Mouse (Mus musculus) liver, embryonic 13.5 days (tissue): Measurements from ENCODE around the gene Lmod3. TPM values are rescaled to one million over a fixed set of nuclear protein-coding genes. Genes with fewer than 3 reads are reported as not detected.
A peak's percentile ranks its signal among the peaks of the same experiment; 100 is the strongest.

ENCODE experiments used
- ATAC-seq: fragments of 200-750 bp; cut with Nextera tagmentation; 2 replicates; pipeline ENCODE4 v1.8.0; 2017; ENCODE audit warnings: low read depth, mild to moderate bottlenecking, moderate number of reproducible peaks, moderate library complexity
- DNase-seq: peaks from one replicate; pipeline ENCODE4 v3.0.0; 2022
- H3K27ac ChIP-seq: fragments of 300-500 bp; sonication (generic); 2 replicates; pipeline ENCODE4 v1.5.1; 2015; ENCODE audit warnings: moderate library complexity, mild to moderate bottlenecking, inconsistent platforms
- H3K27me3 ChIP-seq: fragments of 300-500 bp; sonication (generic); 2 replicates; pipeline ENCODE4 v1.6.1; 2015; ENCODE audit warnings: mild to moderate bottlenecking, inconsistent platforms
- H3K36me3 ChIP-seq: fragments of 300-500 bp; sonication (generic); 2 replicates; pipeline ENCODE4 v1.6.1; 2015; ENCODE audit warnings: mild to moderate bottlenecking, inconsistent platforms
- H3K4me1 ChIP-seq: fragments of 300-500 bp; sonication (generic); replicated peaks from 2 replicates; pipeline ENCODE4 v1.6.1; 2015; ENCODE audit warnings: inconsistent platforms
- H3K4me2 ChIP-seq: fragments of 300-500 bp; sonication (generic); 2 replicates; pipeline ENCODE4 v1.6.1; 2015; ENCODE audit warnings: inconsistent platforms, mild to moderate bottlenecking, moderate library complexity
- H3K4me3 ChIP-seq: fragments of 300-500 bp; sonication (generic); replicated peaks from 2 replicates; pipeline ENCODE4 v1.5.1; 2015; ENCODE audit warnings: mild to moderate bottlenecking, inconsistent platforms
- H3K9ac ChIP-seq: fragments of 300-500 bp; sonication (generic); 2 replicates; pipeline ENCODE4 v1.6.1; 2015; ENCODE audit warnings: mild to moderate bottlenecking, inconsistent platforms
- H3K9me3 ChIP-seq: fragments of 300-500 bp; sonication (generic); replicated peaks from 2 replicates; pipeline ENCODE4 v1.6.1; 2016; ENCODE audit warnings: inconsistent platforms
- WGBS: fragments of 180-500 bp; shearing (Covaris S2); methylation state at CpG from one replicate; pipeline ENCODE4 v1.1.7; 2015; ENCODE audit not compliant: insufficient replicate concordance; 5-methylcytosine and 5-hydroxymethylcytosine counted together
- polyA plus RNA-seq: library from polyadenylated mRNA; unstranded; fragments of >200 nt; fragmentation: Nextera tagmentation; extraction: Ambion mirVana; gene quantifications from 2 replicates; pipeline ENCODE4 v1.2.1, GENCODE M21; 2015

Gene Lmod3
- 0.14 and 0.22 TPM in 2 replicates for polyA plus RNA-seq

DNA sequence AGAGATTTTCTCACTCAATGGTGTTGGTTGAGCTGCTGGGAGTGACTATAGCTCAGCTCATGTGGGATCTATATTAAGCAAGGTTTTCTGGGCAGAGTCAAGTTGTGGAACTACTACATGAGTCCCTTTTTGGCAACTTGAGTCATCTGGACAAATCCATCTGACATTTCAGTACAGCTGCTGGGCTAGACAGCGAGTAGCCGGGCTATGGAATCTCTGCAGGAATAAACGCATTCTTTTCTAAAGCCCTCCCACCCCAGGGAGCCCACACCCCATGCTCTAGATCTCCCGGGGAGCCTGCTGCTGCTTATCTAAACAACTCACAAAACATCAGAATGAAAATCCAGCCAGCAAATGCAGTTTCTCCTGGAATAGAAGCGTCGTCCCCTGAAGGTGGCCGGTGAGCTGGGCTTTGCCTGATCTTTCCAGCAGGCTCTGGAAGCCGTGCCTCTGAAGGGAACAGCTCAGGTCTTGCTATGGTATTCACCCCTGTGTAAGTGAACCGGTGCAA, at the start of gene Lmod3:
Gene Lmod3, minus strand, starts transcription at position 49 of the 511 bp plus-strand sequence.
- Histone ChIP-seq H3K36me3 (no peaks in the 10 kb centered on the region), H3K4me1 (peaks cover 9% of the 10 kb centered on the region), H3K27me3 (no peaks in the 10 kb centered on the region), H3K27ac (no peak within 1 kb of the TSS), H3K4me3 (no peak within 1 kb of the TSS), H3K9ac (no peak within 1 kb of the TSS), H3K9me3 (no peaks in the 10 kb centered on the region), H3K4me2 (no peak within 1 kb of the TSS)
- no peak for ATAC-seq
- 34% methylated on average over 9 of the region's 9 CpGs for WGBS
- no peak for DNase-seq

- ATAC-seq (no peak), DNase-seq (no peak)
- Histone ChIP-seq H3K4me1 (no peaks in the 10 kb centered on the region), H3K9ac (no peak overlapping the region), H3K4me3 (no peak overlapping the region), H3K27ac (no peak overlapping the region), H3K4me2 (no peak overlapping the region), H3K36me3 (peaks cover 24% of the 10 kb centered on the region), H3K27me3 (no peaks in the 10 kb centered on the region), H3K9me3 (no peaks in the 10 kb centered on the region)
- 75% methylated on average over 7 of the region's 7 CpGs for WGBS
Measured at GRCm38 (mm10) chr6:97302303-97302702, 49.7 kb upstream of the Lmod3 start.

GRCm38 (mm10) chr6:97300659-97301058, 48.1 kb upstream of the Lmod3 start:
- no peaks in the 10 kb centered on the region for H3K9me3 ChIP-seq
- no peak overlapping the region for H3K4me3 ChIP-seq
- H3K9ac ChIP-seq, result no peak overlapping the region
- no peaks in the 10 kb centered on the region for H3K27me3 ChIP-seq
- DNase-seq (no peak), ATAC-seq (no peak)
- no peak overlapping the region for H3K4me2 ChIP-seq
- H3K27ac ChIP-seq, result no peak overlapping the region
- peaks cover 25% of the 10 kb centered on the region for H3K36me3 ChIP-seq
- 39% methylated on average over 6 of the region's 6 CpGs for WGBS
- no peaks in the 10 kb centered on the region for H3K4me1 ChIP-seq

DNA sequence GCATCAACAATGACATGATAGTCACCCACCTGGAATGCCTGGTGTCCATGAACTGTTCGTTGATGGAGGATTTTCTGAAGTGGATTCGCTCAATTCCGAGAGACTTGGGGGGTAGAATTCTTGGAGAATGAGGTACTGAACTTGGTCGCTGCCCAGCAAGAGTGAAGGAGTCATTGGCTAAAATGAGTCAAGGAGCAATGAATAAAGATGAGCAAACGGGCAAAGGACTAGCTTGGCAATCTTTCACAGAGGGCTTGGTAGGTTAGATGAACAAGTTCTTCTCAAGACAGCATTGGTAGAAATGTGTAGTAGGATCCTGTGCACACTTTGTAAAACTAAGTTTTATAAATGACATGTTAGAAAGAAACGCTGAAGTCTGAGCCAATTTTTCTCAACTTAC, 47.6 kb upstream of the Lmod3 start:
- Histone ChIP-seq H3K27ac (no peak overlapping the region), H3K9me3 (no peaks in the 10 kb centered on the region), H3K27me3 (no peaks in the 10 kb centered on the region), H3K9ac (no peak overlapping the region), H3K36me3 (peaks cover 30% of the 10 kb centered on the region), H3K4me2 (no peak overlapping the region), H3K4me3 (no peak overlapping the region), H3K4me1 (no peaks in the 10 kb centered on the region)
- DNase-seq (no peak), ATAC-seq (no peak)
- WGBS, result 70% methylated on average over 6 of the region's 6 CpGs

GRCm38 (mm10) chr6:97297151-97297550, 44.6 kb upstream of the Lmod3 start:
- H3K36me3 ChIP-seq, result peaks cover 20% of the 10 kb centered on the region
- DNase-seq (no peak), ATAC-seq (no peak)
- H3K9me3 ChIP-seq, result no peaks in the 10 kb centered on the region
- no peak overlapping the region for H3K4me3 ChIP-seq
- no peak overlapping the region for H3K27ac ChIP-seq
- no peak overlapping the region for H3K4me2 ChIP-seq
- H3K9ac ChIP-seq, result no peak overlapping the region
- H3K4me1 ChIP-seq, result no peaks in the 10 kb centered on the region; the same call in 1 of the 2 replicates
- WGBS, result 63% methylated on average over 3 of the region's 3 CpGs
- H3K27me3 ChIP-seq, result no peaks in the 10 kb centered on the region

- H3K9me3 ChIP-seq, result no peaks in the 10 kb centered on the region
- no peak overlapping the region for H3K4me3 ChIP-seq
- DNase-seq, result no peak
- H3K27ac ChIP-seq, result no peak overlapping the region
- WGBS, result 83% methylated on average over 21 of the region's 21 CpGs
- H3K27me3 ChIP-seq, result no peaks in the 10 kb centered on the region
- peaks cover 20% of the 10 kb centered on the region for H3K36me3 ChIP-seq
- H3K9ac ChIP-seq, result no peak overlapping the region
- H3K4me2 ChIP-seq, result no peak overlapping the region
- peaks cover 6% of the 10 kb centered on the region for H3K4me1 ChIP-seq
- no peak for ATAC-seq
Measured at GRCm38 (mm10) chr6:97295866-97296527, 43.4 kb upstream of the Lmod3 start.

DNA sequence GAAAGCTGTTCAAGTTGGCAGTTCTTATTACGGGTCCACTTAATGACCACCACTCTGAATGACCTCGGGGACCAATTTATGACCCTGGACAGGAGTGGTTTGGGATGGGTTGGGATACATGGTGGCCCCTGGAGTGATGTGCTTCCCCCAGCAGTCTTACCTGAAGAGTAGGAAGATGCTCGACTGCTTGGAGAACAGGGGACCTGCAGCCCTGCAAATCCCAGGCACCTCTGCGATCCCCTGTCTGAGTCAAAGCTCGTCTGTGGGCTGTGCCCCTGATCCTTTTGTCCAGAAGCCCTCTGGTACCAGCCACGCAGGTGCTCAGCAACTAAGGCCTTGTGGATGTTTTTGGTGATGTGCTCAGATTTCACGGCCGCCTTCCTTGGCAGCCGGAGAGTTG, 42.9 kb upstream of the Lmod3 start:
- Histone ChIP-seq H3K27me3 (no peaks in the 10 kb centered on the region), H3K4me3 (no peak overlapping the region), H3K4me1 (peaks cover 8% of the 10 kb centered on the region), H3K27ac (no peak overlapping the region), H3K36me3 (peaks cover 20% of the 10 kb centered on the region), H3K4me2 (no peak overlapping the region), H3K9ac (no peak overlapping the region), H3K9me3 (no peaks in the 10 kb centered on the region)
- no peak for ATAC-seq
- DNase-seq, result no peak
- 76% methylated on average over 9 of the region's 9 CpGs for WGBS

DNA sequence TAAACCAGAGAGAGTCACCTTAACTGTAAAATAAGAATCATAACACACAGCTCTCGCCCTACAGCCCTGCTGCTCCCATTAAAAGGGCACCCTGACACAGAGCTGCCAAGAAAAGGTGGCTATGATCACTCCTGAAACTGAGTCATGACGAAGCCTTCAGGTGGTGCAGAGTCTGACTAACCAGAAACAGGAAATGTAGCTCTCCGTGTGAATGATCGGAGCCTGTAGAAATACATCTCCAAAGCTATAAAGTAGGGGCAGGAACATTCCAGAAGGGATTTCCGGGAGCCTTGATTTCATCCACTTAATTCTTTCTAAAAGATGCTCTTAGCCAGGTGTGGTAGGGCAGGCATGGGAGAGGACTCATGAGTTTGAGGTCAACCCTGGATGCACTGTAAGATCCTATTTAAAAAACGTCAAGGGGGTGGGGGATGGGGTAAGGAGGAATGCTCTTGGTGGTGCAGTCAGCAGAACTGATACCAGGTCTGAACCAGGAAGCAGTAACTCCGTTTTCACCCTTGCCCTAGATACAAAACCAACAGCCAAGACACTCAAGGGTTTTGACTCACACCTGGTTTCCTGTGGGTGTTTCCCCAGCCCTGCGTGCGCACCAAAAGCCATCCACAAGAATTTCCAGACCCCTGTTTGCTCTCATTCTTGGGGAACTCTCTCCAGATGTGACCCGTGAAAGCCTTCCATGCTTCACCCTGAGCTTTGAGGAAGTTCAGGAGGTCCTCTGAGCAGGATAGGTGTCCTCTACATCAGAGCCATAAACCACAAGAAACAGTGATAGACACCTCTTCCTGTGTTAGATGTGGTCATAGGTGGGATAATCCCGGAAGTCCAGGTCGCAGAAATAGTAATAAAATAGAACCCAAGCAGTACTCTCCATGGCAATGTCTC, 41.4 kb upstream of the Lmod3 start:
- Histone ChIP-seq H3K36me3 (peaks cover 17% of the 10 kb centered on the region; the same call in 1 of the 2 replicates), H3K27ac (no peak overlapping the region), H3K9me3 (no peaks in the 10 kb centered on the region), H3K4me2 (no peak overlapping the region), H3K9ac (no peak overlapping the region), H3K4me1 (peaks cover 13% of the 10 kb centered on the region), H3K27me3 (no peaks in the 10 kb centered on the region), H3K4me3 (no peak overlapping the region)
- ATAC-seq, result no peak
- WGBS, result 50% methylated on average over 12 of the region's 12 CpGs
- no peak for DNase-seq

GRCm38 (mm10) chr6:97292894-97293293, 40.3 kb upstream of the Lmod3 start:
- no peaks in the 10 kb centered on the region for H3K9me3 ChIP-seq
- no peak overlapping the region for H3K9ac ChIP-seq
- H3K27me3 ChIP-seq, result no peaks in the 10 kb centered on the region
- H3K4me3 ChIP-seq, result no peak overlapping the region
- H3K4me2 ChIP-seq, result no peak overlapping the region
- peaks cover 15% of the 10 kb centered on the region; the same call in 1 of the 2 replicates for H3K36me3 ChIP-seq
- 61% methylated on average over 5 of the region's 5 CpGs for WGBS
- H3K27ac ChIP-seq, result no peak overlapping the region
- no peak for ATAC-seq
- DNase-seq, result no peak
- peaks cover 18% of the 10 kb centered on the region for H3K4me1 ChIP-seq

DNA sequence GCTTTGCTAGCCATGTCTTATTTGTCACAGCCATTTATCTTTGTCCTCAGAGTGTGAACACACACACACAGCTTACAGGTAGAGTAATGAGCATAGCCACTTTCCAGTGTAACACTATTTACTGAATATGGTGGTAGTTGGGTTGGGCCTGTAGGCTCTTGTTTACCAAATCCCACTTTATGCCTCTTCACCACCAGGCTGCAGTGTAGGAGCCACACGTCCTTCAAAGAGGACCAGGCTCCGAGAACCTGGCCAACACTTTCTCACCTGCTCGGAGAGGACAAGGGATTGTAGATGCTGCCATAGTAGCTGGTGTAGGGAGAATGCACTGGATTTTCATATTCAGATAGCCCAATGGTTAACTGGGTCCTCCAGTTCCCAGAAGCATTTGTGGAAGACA, 39.5 kb upstream of the Lmod3 start:
- Histone ChIP-seq H3K4me1 (peaks cover 19% of the 10 kb centered on the region), H3K4me3 (no peak overlapping the region), H3K27ac (peak overlapping the region; percentile 7; the same call in 1 of the 2 replicates), H3K9me3 (no peaks in the 10 kb centered on the region), H3K9ac (no peak overlapping the region), H3K27me3 (no peaks in the 10 kb centered on the region), H3K36me3 (peaks cover 21% of the 10 kb centered on the region), H3K4me2 (no peak overlapping the region)
- ATAC-seq (no peak), DNase-seq (no peak)
- 83% methylated on average over 3 of the region's 3 CpGs for WGBS

DNA sequence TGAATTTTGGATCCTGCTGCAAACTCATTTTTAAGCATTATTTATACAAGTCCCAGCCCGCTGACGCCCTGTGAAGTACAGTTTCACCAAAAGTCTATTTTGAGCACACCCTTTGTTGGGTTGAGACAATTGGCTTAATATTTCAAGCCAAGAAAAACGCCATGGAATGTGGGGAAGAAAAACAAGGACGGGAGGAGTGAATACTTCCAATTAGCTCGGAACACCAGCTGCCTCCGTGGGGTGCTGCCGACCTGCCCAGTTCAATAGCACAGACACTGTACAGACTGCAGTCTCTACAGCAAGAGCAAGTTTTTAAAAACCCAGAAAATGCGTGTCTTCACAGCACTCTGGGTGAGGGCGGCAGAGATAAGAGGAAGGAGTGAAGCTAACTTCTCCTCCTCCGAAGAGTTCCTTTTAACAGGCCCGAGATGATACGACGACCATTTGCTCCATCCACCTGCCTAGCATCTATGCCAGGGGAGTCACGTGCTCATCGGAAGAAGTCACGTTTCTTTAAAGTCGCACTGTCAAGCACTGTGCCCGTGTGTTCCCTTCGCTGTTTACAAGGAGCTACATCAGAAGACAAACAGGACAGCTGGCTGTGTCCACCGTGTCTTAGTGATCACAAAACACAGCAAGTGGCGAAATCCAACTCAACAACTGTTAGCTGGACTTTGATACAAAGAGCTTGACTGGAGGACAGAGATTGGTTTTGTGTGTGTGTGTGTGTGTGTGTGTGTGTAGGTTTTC, 38.8 kb upstream of the Lmod3 start:
- 37% methylated on average over 21 of the region's 21 CpGs for WGBS
- Histone ChIP-seq H3K27ac (peak overlapping the region; percentile 15; the same call in 1 of the 2 replicates), H3K9ac (no peak overlapping the region), H3K4me2 (no peak overlapping the region), H3K4me1 (peaks cover 19% of the 10 kb centered on the region), H3K36me3 (peaks cover 19% of the 10 kb centered on the region), H3K4me3 (no peak overlapping the region), H3K9me3 (no peaks in the 10 kb centered on the region), H3K27me3 (no peaks in the 10 kb centered on the region)
- no peak for ATAC-seq
- DNase-seq, result no peak
